Mouse (Mus musculus) liver, embryonic 16.5 days (tissue): Measurements from ENCODE around the gene Scgn. TPM values are rescaled to one million over a fixed set of nuclear protein-coding genes. Genes with fewer than 3 reads are reported as not detected.

Experiments used
- ATAC-seq: fragments of 200-750 bp; cut with Nextera tagmentation; 2 replicates; pipeline ENCODE4 v1.8.0; 2017; ENCODE audit warnings: low read depth, mild to moderate bottlenecking, moderate number of reproducible peaks, moderate library complexity
- H3K27ac ChIP-seq: fragments of 300-500 bp; sonication (generic); 2 replicates; pipeline ENCODE4 v1.5.1; 2014; ENCODE audit warnings: mild to moderate bottlenecking, low read length
- H3K27me3 ChIP-seq: fragments of 300-500 bp; sonication (generic); 2 replicates; pipeline ENCODE4 v1.6.1; 2014; ENCODE audit warnings: low read depth, low read length, mixed read lengths; ENCODE audit not compliant: control insufficient read depth, insufficient read depth
- H3K36me3 ChIP-seq: fragments of 300-500 bp; sonication (generic); 2 replicates; pipeline ENCODE4 v1.6.1; 2014; ENCODE audit warnings: mild to moderate bottlenecking; ENCODE audit not compliant: control insufficient read depth, insufficient read depth
- H3K4me1 ChIP-seq: fragments of 300-500 bp; sonication (generic); 2 replicates; pipeline ENCODE4 v1.6.1; 2014; ENCODE audit warnings: low read depth, low read length, mixed read lengths; ENCODE audit not compliant: control insufficient read depth
- H3K4me2 ChIP-seq: fragments of 300-500 bp; sonication (generic); 2 replicates; pipeline ENCODE4 v1.6.1; 2014; ENCODE audit warnings: low read depth, low read length, mixed read lengths
- H3K4me3 ChIP-seq: fragments of 300-500 bp; sonication (generic); 2 replicates; pipeline ENCODE4 v1.5.1; 2014; ENCODE audit warnings: low read depth, mild to moderate bottlenecking, low read length
- H3K9ac ChIP-seq: fragments of 300-500 bp; sonication (generic); 2 replicates; pipeline ENCODE4 v1.6.1; 2014; ENCODE audit warnings: low read depth, low read length
- H3K9me3 ChIP-seq: fragments of 300-500 bp; sonication (generic); replicated peaks from 2 replicates; pipeline ENCODE4 v1.6.1; 2016; ENCODE audit warnings: low read length; ENCODE audit not compliant: control insufficient read depth
- WGBS: fragments of 180-500 bp; shearing (Covaris S2); extraction: QIAGEN DNeasy Blood & Tissue Kit; methylation state at CpG from one replicate; pipeline ENCODE4 v1.1.7; 2014; ENCODE audit not compliant: insufficient replicate concordance; 5-methylcytosine and 5-hydroxymethylcytosine counted together
- polyA plus RNA-seq: library from polyadenylated mRNA; unstranded; fragments of >200 nt; fragmentation: Nextera tagmentation; extraction: Ambion mirVana; gene quantifications from 2 replicates; pipeline ENCODE4 v1.2.1, GENCODE M21; 2015

Gene Scgn
- polyA plus RNA-seq, 1 experiment from 2014 or later = 0.19 TPM

- ATAC-seq = no peak
- WGBS = 55% methylated on average over 2 of the region's 2 CpGs
- H3K4me2 ChIP-seq = no peak overlapping the region
These were observed 7.8 kb upstream of the Scgn start for GRCm38 (mm10) chr13:23998826-23999225.

GRCm38 (mm10) chr13:23994756-23995155, 3.7 kb upstream of the Scgn start:
- no peak for ATAC-seq
- peaks cover 16% of the 10 kb centered on the region for H3K27me3 ChIP-seq
- WGBS = 56% methylated on average over 3 of the region's 3 CpGs

More at GRCm38 (mm10) chr13:23998826-23999225, 7.8 kb upstream of the Scgn start:
- H3K9ac ChIP-seq = no peak overlapping the region
- H3K27ac ChIP-seq = no peak overlapping the region
- no peaks in the 10 kb centered on the region for H3K9me3 ChIP-seq
- H3K27me3 ChIP-seq = peaks cover 5% of the 10 kb centered on the region
- H3K36me3 ChIP-seq = no peaks in the 10 kb centered on the region
- H3K4me3 ChIP-seq = no peak overlapping the region
- no peaks in the 10 kb centered on the region for H3K4me1 ChIP-seq

GRCm38 (mm10) chr13:23994024-23994423, 3.0 kb upstream of the Scgn start:
- Histone ChIP-seq H3K27ac (no peak overlapping the region), H3K9me3 (no peaks in the 10 kb centered on the region), H3K4me3 (no peak overlapping the region), H3K4me1 (no peaks in the 10 kb centered on the region), H3K9ac (no peak overlapping the region), H3K4me2 (no peak overlapping the region), H3K36me3 (no peaks in the 10 kb centered on the region), H3K27me3 (peaks cover 16% of the 10 kb centered on the region)
- WGBS = 13% methylated on average over 9 of the region's 9 CpGs
- ATAC-seq = no peak

More at GRCm38 (mm10) chr13:23994756-23995155, 3.7 kb upstream of the Scgn start:
- Histone ChIP-seq H3K36me3 (no peaks in the 10 kb centered on the region), H3K4me1 (no peaks in the 10 kb centered on the region), H3K27ac (no peak overlapping the region), H3K9ac (no peak overlapping the region), H3K4me3 (no peak overlapping the region), H3K9me3 (no peaks in the 10 kb centered on the region), H3K4me2 (no peak overlapping the region)

- no peak overlapping the region for H3K4me3 ChIP-seq
- peaks cover 16% of the 10 kb centered on the region for H3K27me3 ChIP-seq
- H3K36me3 ChIP-seq = no peaks in the 10 kb centered on the region
- no peaks in the 10 kb centered on the region for H3K4me1 ChIP-seq
- no peak overlapping the region for H3K27ac ChIP-seq
- H3K9me3 ChIP-seq = no peaks in the 10 kb centered on the region
- no peak overlapping the region for H3K4me2 ChIP-seq
- ATAC-seq = no peak
- no peak overlapping the region for H3K9ac ChIP-seq
- WGBS = 33% methylated on average over 5 of the region's 5 CpGs
These were observed 563 bp downstream of the Scgn start for GRCm38 (mm10) chr13:23990451-23990850.

- H3K36me3 ChIP-seq = no peaks in the 10 kb centered on the region
- WGBS = 36% methylated on average over 3 of the region's 3 CpGs
- H3K4me3 ChIP-seq = no peak overlapping the region
- no peaks in the 10 kb centered on the region for H3K4me1 ChIP-seq
- no peak overlapping the region for H3K4me2 ChIP-seq
- no peaks in the 10 kb centered on the region for H3K9me3 ChIP-seq
- H3K9ac ChIP-seq = no peak overlapping the region
- H3K27me3 ChIP-seq = no peaks in the 10 kb centered on the region
- ATAC-seq = no peak
- no peak overlapping the region for H3K27ac ChIP-seq
These were observed 5.9 kb downstream of the Scgn start for GRCm38 (mm10) chr13:23985130-23985529.

GRCm38 (mm10) chr13:23972271-23972670, 18.7 kb downstream of the Scgn start:
- Histone ChIP-seq H3K27me3 (no peaks in the 10 kb centered on the region), H3K36me3 (no peaks in the 10 kb centered on the region), H3K4me1 (no peaks in the 10 kb centered on the region), H3K9me3 (no peaks in the 10 kb centered on the region), H3K27ac (no peak overlapping the region), H3K9ac (no peak overlapping the region), H3K4me2 (no peak overlapping the region), H3K4me3 (no peak overlapping the region)
- ATAC-seq = no peak
- 50% methylated on average over 5 of the region's 5 CpGs for WGBS

GRCm38 (mm10) chr13:23971870-23972269, 19.1 kb downstream of the Scgn start:
- no peak overlapping the region for H3K4me3 ChIP-seq
- H3K36me3 ChIP-seq = no peaks in the 10 kb centered on the region
- H3K9me3 ChIP-seq = no peaks in the 10 kb centered on the region
- no peaks in the 10 kb centered on the region for H3K27me3 ChIP-seq
- H3K4me2 ChIP-seq = no peak overlapping the region
- WGBS = 52% methylated on average over 2 of the region's 2 CpGs
- ATAC-seq = no peak
- H3K4me1 ChIP-seq = no peaks in the 10 kb centered on the region
- no peak overlapping the region for H3K27ac ChIP-seq
- no peak overlapping the region for H3K9ac ChIP-seq

- H3K27ac ChIP-seq = no peak overlapping the region
- H3K9me3 ChIP-seq = no peaks in the 10 kb centered on the region
- no peaks in the 10 kb centered on the region for H3K4me1 ChIP-seq
- 41% methylated on average over 2 of the region's 2 CpGs for WGBS
- H3K36me3 ChIP-seq = no peaks in the 10 kb centered on the region
- no peak for ATAC-seq
- no peak overlapping the region for H3K9ac ChIP-seq
- no peak overlapping the region for H3K4me2 ChIP-seq
- no peaks in the 10 kb centered on the region for H3K27me3 ChIP-seq
- no peak overlapping the region for H3K4me3 ChIP-seq
These were observed 26.1 kb downstream of the Scgn start for GRCm38 (mm10) chr13:23964909-23965308.

GRCm38 (mm10) chr13:23959776-23960175, 31.2 kb downstream of the Scgn start:
- Histone ChIP-seq H3K4me3 (no peak overlapping the region), H3K27me3 (no peaks in the 10 kb centered on the region), H3K9me3 (no peaks in the 10 kb centered on the region), H3K4me1 (no peaks in the 10 kb centered on the region), H3K4me2 (no peak overlapping the region), H3K36me3 (no peaks in the 10 kb centered on the region), H3K27ac (no peak overlapping the region), H3K9ac (no peak overlapping the region)
- no peak for ATAC-seq
- WGBS = 12% methylated on average over 2 of the region's 2 CpGs
